Mouse (Mus musculus) kidney, adult 2 months (tissue): ENCODE data around the gene 1700061G19Rik. TPM values are rescaled to one million over a fixed set of nuclear protein-coding genes. Genes with fewer than 3 reads are reported as not detected.

ENCODE experiments used
- DNase-seq: peaks from one replicate; pipeline ENCODE4 v3.0.0; 2021
- H3K27ac ChIP-seq: fragments of 200-500 bp; 2 replicates; pipeline ENCODE4 v1.5.1; 2012; ENCODE audit warnings: low read depth, low read length, control low read depth, inconsistent platforms; ENCODE audit not compliant: insufficient read depth
- H3K27me3 ChIP-seq: fragments of 200-500 bp; replicated peaks from 2 replicates; pipeline ENCODE4 v1.6.1; 2012; ENCODE audit warnings: mild to moderate bottlenecking, moderate library complexity, low read length, inconsistent platforms; ENCODE audit not compliant: control insufficient read depth, insufficient read depth
- H3K36me3 ChIP-seq: fragments of 200-500 bp; 2 replicates; pipeline ENCODE4 v1.6.1; 2012; ENCODE audit warnings: mild to moderate bottlenecking, moderate library complexity, low read length, inconsistent platforms; ENCODE audit not compliant: control insufficient read depth, insufficient read depth
- H3K4me1 ChIP-seq: fragments of 200-500 bp; 2 replicates; pipeline ENCODE4 v1.6.1; 2011; ENCODE audit warnings: low read length; ENCODE audit not compliant: control insufficient read depth, insufficient read depth
- H3K4me3 ChIP-seq: fragments of 200-500 bp; 2 replicates; pipeline ENCODE4 v1.5.1; 2011; ENCODE audit warnings: mild to moderate bottlenecking, low read depth, low read length, control low read depth; ENCODE audit not compliant: insufficient read depth
- CTCF ChIP-seq: fragments of 200-500 bp; conservative IDR thresholded peaks from 2 replicates; pipeline ENCODE4 v1.5.1; 2011; ENCODE audit warnings: low read depth, mild to moderate bottlenecking, control low read depth, low read length, moderate library complexity, mixed read lengths; ENCODE audit not compliant: insufficient read depth, insufficient read length
- POLR2A ChIP-seq: fragments of 200-500 bp; IDR thresholded peaks from one replicate; pipeline ENCODE4 v1.6.1; 2011; ENCODE audit warnings: low read depth, low read length, control low read depth
- WGBS: fragments of 180-500 bp; shearing (Covaris S2); methylation state at CpG from one replicate; pipeline ENCODE4 v1.1.7; 2018; 5-methylcytosine and 5-hydroxymethylcytosine counted together
- polyA plus RNA-seq: library from polyadenylated mRNA; depleted of rRNA; stranded (reverse); fragments of >200 nt; gene quantifications from 2 replicates; pipeline ENCODE4 v1.2.3, GENCODE M21; 2012

The 1700061G19Rik gene
- polyA plus RNA-seq, 1 experiment: 0.03 TPM

DNA sequence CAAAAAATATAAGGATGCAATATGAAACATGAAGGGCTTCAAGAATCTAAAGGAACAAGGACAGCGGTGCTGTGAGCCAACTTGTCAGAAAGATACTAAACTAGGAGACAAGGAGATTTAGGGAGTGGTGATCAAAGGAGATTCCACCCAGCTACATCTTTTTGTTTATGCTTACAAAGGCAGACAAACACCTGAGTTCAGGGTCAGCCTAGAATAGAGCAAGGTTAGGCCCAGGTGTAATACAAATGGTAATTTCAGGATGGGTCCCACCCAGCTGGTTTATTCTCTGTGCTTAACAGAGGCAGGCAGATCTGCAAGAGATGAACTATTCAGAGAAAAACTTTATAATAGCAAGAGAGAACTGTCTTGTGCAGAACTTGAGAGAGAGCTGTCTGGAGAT is 41.9 kb upstream of the 1700061G19Rik start:
- no peaks in the 10 kb centered on the region for H3K27me3 ChIP-seq
- WGBS: 94% methylated on average over 1 of the region's 1 CpGs
- no peaks in the 10 kb centered on the region for H3K36me3 ChIP-seq
- no peak for DNase-seq
- H3K27ac ChIP-seq: no peak overlapping the region
- H3K4me3 ChIP-seq: no peak overlapping the region
- H3K4me1 ChIP-seq: no peaks in the 10 kb centered on the region
- no peak for TF ChIP-seq POLR2A
- no peak for TF ChIP-seq CTCF

DNA sequence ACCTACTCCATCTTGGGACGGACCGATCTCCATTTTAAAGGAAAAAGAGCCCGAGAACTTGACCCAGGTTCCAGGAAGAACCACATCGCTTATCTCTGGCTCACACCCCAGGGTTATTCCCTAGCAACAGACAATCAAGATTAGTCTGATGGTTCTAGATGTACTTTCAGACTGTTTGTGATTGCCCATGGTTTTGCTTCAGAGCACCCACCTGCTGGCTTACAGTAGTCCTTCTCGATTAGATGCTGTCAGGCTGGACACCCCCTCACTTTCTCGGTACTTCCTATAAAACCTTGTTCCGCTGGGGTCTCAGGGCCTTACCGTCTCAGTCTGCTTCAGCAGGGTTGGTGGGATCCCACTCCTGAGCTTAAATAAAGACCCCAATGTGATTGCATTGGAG is 38.9 kb upstream of the 1700061G19Rik start:
- H3K27me3 ChIP-seq: no peaks in the 10 kb centered on the region
- DNase-seq: no peak
- no peaks in the 10 kb centered on the region for H3K4me1 ChIP-seq
- no peaks in the 10 kb centered on the region for H3K36me3 ChIP-seq
- H3K4me3 ChIP-seq: no peak overlapping the region
- no peak overlapping the region for H3K27ac ChIP-seq
- WGBS: 85% methylated on average over 8 of the region's 8 CpGs
- TF ChIP-seq POLR2A: no peak

DNA sequence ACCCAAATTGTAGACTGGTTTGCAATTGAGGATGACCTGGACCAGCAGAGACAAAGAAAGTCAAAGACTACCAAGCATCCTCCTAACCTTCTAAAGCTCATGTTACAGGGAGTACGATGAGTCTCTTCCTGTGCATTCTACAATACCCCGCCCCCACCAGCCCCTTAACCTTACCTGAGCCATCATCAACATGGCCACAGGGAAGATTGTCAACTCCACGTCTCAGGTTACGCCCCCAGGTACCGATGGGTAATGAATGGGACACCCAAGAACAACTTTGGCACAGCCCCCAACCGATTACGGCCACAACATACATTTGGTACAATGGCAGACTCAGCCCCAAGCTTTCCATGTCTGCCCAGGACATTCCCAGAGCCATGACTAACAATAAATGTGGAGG is 34.8 kb upstream of the 1700061G19Rik start:
- TF ChIP-seq CTCF: no peak
- no peak for TF ChIP-seq POLR2A
- DNase-seq: no peak
- Histone ChIP-seq H3K4me1 (no peaks in the 10 kb centered on the region), H3K36me3 (no peaks in the 10 kb centered on the region), H3K27ac (no peak overlapping the region), H3K27me3 (no peaks in the 10 kb centered on the region), H3K4me3 (no peak overlapping the region)
- 62% methylated on average over 7 of the region's 7 CpGs for WGBS

DNA sequence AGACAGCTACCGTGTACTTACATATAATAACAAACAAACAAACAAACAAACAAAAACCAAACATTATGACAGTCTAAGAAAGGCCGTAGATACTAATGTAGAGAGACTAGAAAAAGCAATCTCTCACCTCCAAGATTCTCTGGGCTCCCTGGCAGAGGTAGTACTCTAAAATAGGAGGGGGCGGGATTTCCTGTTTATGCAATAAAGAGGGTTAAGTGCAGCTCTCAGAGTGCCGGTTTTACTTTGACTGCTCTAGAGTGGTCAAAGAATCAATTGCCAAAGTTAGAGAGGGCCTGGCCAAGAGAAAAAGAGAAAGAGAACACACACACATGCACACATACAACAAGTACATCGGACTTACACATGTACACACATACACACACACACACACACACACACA is 33.1 kb upstream of the 1700061G19Rik start:
- H3K27ac ChIP-seq: no peak overlapping the region
- no peak for TF ChIP-seq POLR2A
- TF ChIP-seq CTCF: no peak
- WGBS: 73% methylated on average over 5 of the region's 5 CpGs
- H3K4me3 ChIP-seq: no peak overlapping the region
- H3K36me3 ChIP-seq: no peaks in the 10 kb centered on the region
- DNase-seq: no peak
- H3K27me3 ChIP-seq: no peaks in the 10 kb centered on the region
- no peaks in the 10 kb centered on the region for H3K4me1 ChIP-seq

DNA sequence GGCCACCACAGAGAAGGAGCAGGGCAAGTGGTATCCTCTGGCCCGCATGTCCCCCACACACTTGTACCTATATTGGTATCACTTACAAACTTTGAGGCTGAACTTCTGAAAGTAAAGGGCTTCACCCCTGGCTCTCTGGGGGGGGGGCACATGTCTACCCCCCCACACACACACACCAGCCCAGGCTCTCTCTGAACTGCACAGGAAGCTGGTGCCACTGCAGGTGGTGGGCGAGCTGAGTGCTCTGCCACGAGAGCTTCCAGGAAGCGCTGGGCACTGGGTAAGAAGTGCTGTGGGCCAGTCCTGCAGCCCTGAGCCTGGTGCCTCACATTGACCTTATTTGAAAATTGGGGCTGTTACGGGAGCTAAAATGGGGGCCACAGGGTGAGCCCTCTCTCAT is 31.6 kb upstream of the 1700061G19Rik start:
- TF ChIP-seq CTCF (no peak), POLR2A (no peak)
- no peak overlapping the region for H3K4me3 ChIP-seq
- WGBS: 88% methylated on average over 5 of the region's 5 CpGs
- H3K27me3 ChIP-seq: no peaks in the 10 kb centered on the region
- DNase-seq: no peak
- no peak overlapping the region for H3K27ac ChIP-seq
- H3K36me3 ChIP-seq: no peaks in the 10 kb centered on the region
- no peaks in the 10 kb centered on the region for H3K4me1 ChIP-seq

DNA sequence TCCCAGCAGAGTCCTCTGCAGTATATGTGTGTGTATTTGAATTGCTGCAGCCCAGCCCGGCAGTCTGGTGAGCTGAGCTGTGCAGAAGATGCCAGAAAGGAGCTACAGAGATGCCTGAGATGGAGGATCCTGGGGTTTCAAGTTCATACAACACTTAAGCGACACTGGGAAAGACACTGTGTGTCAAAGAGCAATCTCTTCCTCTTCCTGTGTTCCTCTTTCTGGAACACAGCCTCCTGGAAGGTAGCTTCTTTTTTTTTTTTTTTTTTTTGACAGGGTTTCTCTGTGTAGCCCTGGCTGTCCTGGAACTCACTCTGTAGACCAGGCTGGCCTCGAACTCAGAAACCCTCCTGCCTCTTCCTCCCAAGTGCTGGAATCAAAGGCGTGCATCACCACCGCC is 26.5 kb upstream of the 1700061G19Rik start:
- Histone ChIP-seq H3K4me1 (no peaks in the 10 kb centered on the region), H3K27ac (no peak overlapping the region), H3K27me3 (no peaks in the 10 kb centered on the region), H3K36me3 (no peaks in the 10 kb centered on the region), H3K4me3 (no peak overlapping the region)
- TF ChIP-seq POLR2A (no peak), CTCF (no peak)
- WGBS: 80% methylated on average over 5 of the region's 5 CpGs
- no peak for DNase-seq

DNA sequence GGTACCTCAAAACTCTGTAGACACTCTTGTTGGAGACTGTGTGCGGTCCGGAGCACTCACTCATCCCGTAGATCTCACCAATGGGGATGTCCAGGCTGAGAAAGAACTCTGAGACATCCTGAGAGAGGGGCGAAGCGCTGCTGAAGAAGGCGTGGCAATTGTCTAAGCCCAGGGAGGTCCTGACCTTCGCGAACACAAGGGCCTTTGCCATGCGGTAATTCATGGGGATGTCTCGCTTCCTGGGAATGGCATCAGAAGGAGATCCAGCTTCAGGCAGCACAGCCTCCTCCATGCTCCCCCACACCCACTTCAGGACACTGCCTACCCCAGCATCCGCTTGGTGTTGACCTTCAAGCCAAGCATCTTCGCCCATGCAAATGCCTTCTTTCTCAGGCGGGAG is 25.6 kb upstream of the 1700061G19Rik start:
- 77% methylated on average over 13 of the region's 13 CpGs for WGBS
- Histone ChIP-seq H3K27ac (no peak overlapping the region), H3K4me1 (no peaks in the 10 kb centered on the region), H3K27me3 (no peaks in the 10 kb centered on the region), H3K36me3 (no peaks in the 10 kb centered on the region), H3K4me3 (no peak overlapping the region)
- TF ChIP-seq CTCF: no peak
- TF ChIP-seq POLR2A: no peak
- DNase-seq: no peak

DNA sequence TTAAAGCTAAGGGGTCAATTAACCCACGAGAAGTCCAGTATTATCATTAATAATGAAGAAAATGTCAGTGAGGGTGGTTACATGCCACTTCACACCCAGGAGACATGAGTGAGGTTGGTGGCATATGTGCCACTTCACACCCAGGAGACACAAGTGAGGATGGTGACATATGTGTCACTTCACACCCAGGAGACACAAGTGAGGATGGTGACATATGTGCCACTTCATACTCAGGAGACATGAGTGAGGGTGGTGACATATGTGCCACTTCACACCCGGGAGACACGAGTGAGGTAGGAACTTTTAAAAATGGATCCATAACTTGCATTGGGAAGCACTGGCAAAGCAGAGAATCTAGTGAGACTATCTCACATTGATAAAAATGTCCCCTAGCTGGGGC is 24.1 kb upstream of the 1700061G19Rik start:
- H3K4me1 ChIP-seq: no peaks in the 10 kb centered on the region
- DNase-seq: no peak
- no peak for TF ChIP-seq POLR2A
- no peak for TF ChIP-seq CTCF
- no peaks in the 10 kb centered on the region for H3K36me3 ChIP-seq
- H3K27ac ChIP-seq: no peak overlapping the region
- no peaks in the 10 kb centered on the region for H3K27me3 ChIP-seq
- H3K4me3 ChIP-seq: no peak overlapping the region
- 64% methylated on average over 3 of the region's 3 CpGs for WGBS
